Mouse (Mus musculus) forebrain, postnatal 0 days (tissue): ENCODE measurements around the gene Sbds. TPM values are rescaled to one million over a fixed set of nuclear protein-coding genes. Genes with fewer than 3 reads are reported as not detected.

Experiments
- ATAC-seq: fragments of 200-750 bp; cut with Nextera tagmentation; 2 replicates; pipeline ENCODE4 v1.8.0; 2017; ENCODE audit warnings: mild to moderate bottlenecking, moderate library complexity
- DNase-seq: peaks from one replicate; pipeline ENCODE4 v3.0.0-alpha.2; 2015
- H3K27ac ChIP-seq: fragments of 300-500 bp; sonication (generic); 2 replicates; pipeline ENCODE4 v1.5.1; 2014; ENCODE audit warnings: low read depth, mild to moderate bottlenecking, antibody characterized with exemption, low read length, moderate library complexity, mixed read lengths
- H3K27me3 ChIP-seq: fragments of 300-500 bp; sonication (generic); 2 replicates; pipeline ENCODE4 v1.6.1; 2014; ENCODE audit warnings: mild to moderate bottlenecking, low read length, mixed read lengths; ENCODE audit not compliant: insufficient read depth
- H3K36me3 ChIP-seq: fragments of 300-500 bp; sonication (generic); 2 replicates; pipeline ENCODE4 v1.6.1; 2014; ENCODE audit warnings: mild to moderate bottlenecking, moderate library complexity; ENCODE audit not compliant: insufficient read depth
- H3K4me1 ChIP-seq: fragments of 300-500 bp; sonication (generic); 2 replicates; pipeline ENCODE4 v1.6.1; 2014; ENCODE audit warnings: antibody characterized with exemption; ENCODE audit not compliant: insufficient read depth
- H3K4me2 ChIP-seq: fragments of 300-500 bp; sonication (generic); 2 replicates; pipeline ENCODE4 v1.6.1; 2014; ENCODE audit warnings: low read depth, mild to moderate bottlenecking, moderate library complexity
- H3K4me3 ChIP-seq: fragments of 300-500 bp; sonication (generic); 2 replicates; pipeline ENCODE4 v1.5.1; 2014; ENCODE audit warnings: low read depth, low read length, mixed read lengths
- H3K9ac ChIP-seq: fragments of 300-500 bp; sonication (generic); 2 replicates; pipeline ENCODE4 v1.6.1; 2014; ENCODE audit warnings: mild to moderate bottlenecking
- H3K9me3 ChIP-seq: fragments of 300-500 bp; sonication (generic); 2 replicates; pipeline ENCODE4 v1.6.1; 2016; ENCODE audit warnings: low read length
- CTCF ChIP-seq: sonication (generic); IDR thresholded peaks from 2 replicates; pipeline ENCODE4 v1.5.1; 2016; ENCODE audit warnings: antibody characterized with exemption, control low read depth, low read depth
- WGBS: fragments of 180-500 bp; shearing (Covaris S2); extraction: QIAGEN DNeasy Blood & Tissue Kit; methylation state at CpG from one replicate; pipeline ENCODE4 v1.1.7; 2014; 5-methylcytosine and 5-hydroxymethylcytosine counted together
- polyA plus RNA-seq: library from polyadenylated mRNA; unstranded; fragments of >200 nt; fragmentation: Nextera tagmentation; extraction: Ambion mirVana; gene quantifications from 2 replicates; pipeline ENCODE4 v1.2.1, GENCODE M21; 2015
- total RNA-seq: library from RNA; depleted of rRNA; stranded (reverse); fragments of >200 nt; gene quantifications from 2 replicates; pipeline ENCODE4 v1.2.3, GENCODE M21; 2014; rRNA removed

The Sbds gene
- total RNA-seq (27.2 and 27.8 TPM in 2 replicates), polyA plus RNA-seq (43.7 and 45.2 TPM in 2 replicates)

GRCm38 (mm10) chr5:130255017-130255720 is at the start of gene Sbds, which contains the start of gene Tyw1:
Gene Sbds (minus strand): TSS chr5:130255530.
Gene Tyw1 (plus strand): TSS chr5:130255619.
- ATAC-seq: peak; percentile 93
- peak; percentile 99 for DNase-seq
- Histone ChIP-seq H3K9ac (peak within 1 kb of the TSS; percentile 84), H3K36me3 (peaks cover 25% of the 10 kb centered on the region), H3K4me1 (peaks cover 13% of the 10 kb centered on the region; the same call in 1 of the 2 replicates), H3K27me3 (no peaks in the 10 kb centered on the region), H3K27ac (peak within 1 kb of the TSS; percentile 89), H3K4me2 (peak within 1 kb of the TSS; percentile 67), H3K4me3 (peak within 1 kb of the TSS; percentile 68), H3K9me3 (no peaks in the 10 kb centered on the region)
- WGBS: under 1% methylated on average over 52 of the region's 52 CpGs
- peak; percentile 51 for TF ChIP-seq CTCF

GRCm38 (mm10) chr5:130303611-130304010 is 48.3 kb upstream of the Sbds start:
- Histone ChIP-seq H3K4me1 (no peaks in the 10 kb centered on the region), H3K27me3 (no peaks in the 10 kb centered on the region), H3K4me3 (no peak overlapping the region), H3K9me3 (no peaks in the 10 kb centered on the region), H3K9ac (no peak overlapping the region), H3K27ac (no peak overlapping the region), H3K36me3 (peaks cover 18% of the 10 kb centered on the region), H3K4me2 (no peak overlapping the region)
- DNase-seq: no peak
- no peak for ATAC-seq
- 90% methylated on average over 6 of the region's 6 CpGs for WGBS
- no peak for TF ChIP-seq CTCF

GRCm38 (mm10) chr5:130299526-130299925 is 44.2 kb upstream of the Sbds start:
- no peak for DNase-seq
- 88% methylated on average over 8 of the region's 8 CpGs for WGBS
- H3K36me3 ChIP-seq: peaks cover 36% of the 10 kb centered on the region

GRCm38 (mm10) chr5:130298831-130299460 is 43.6 kb upstream of the Sbds start:
- no peaks in the 10 kb centered on the region for H3K27me3 ChIP-seq
- no peak for TF ChIP-seq CTCF
- H3K4me3 ChIP-seq: no peak overlapping the region
- H3K9me3 ChIP-seq: no peaks in the 10 kb centered on the region
- no peak for ATAC-seq
- no peak overlapping the region for H3K4me2 ChIP-seq
- peaks cover 8% of the 10 kb centered on the region; the same call in 1 of the 2 replicates for H3K4me1 ChIP-seq
- no peak for DNase-seq
- 87% methylated on average over 9 of the region's 9 CpGs for WGBS
- no peak overlapping the region for H3K27ac ChIP-seq
- no peak overlapping the region for H3K9ac ChIP-seq
- H3K36me3 ChIP-seq: peaks cover 36% of the 10 kb centered on the region

More at GRCm38 (mm10) chr5:130299526-130299925, 44.2 kb upstream of the Sbds start:
- no peak overlapping the region for H3K4me3 ChIP-seq
- 0 out of 2 replicates have a peak, but pooled peaks cover 4% of the 10 kb centered on the region for H3K4me1 ChIP-seq
- H3K27me3 ChIP-seq: no peaks in the 10 kb centered on the region
- no peak overlapping the region for H3K27ac ChIP-seq
- ATAC-seq: no peak
- no peak overlapping the region for H3K9ac ChIP-seq
- H3K4me2 ChIP-seq: no peak overlapping the region
- H3K9me3 ChIP-seq: no peaks in the 10 kb centered on the region
- no peak for TF ChIP-seq CTCF

- H3K4me3 ChIP-seq: no peak overlapping the region
- no peaks in the 10 kb centered on the region for H3K9me3 ChIP-seq
- DNase-seq: no peak
- no peak for ATAC-seq
- H3K4me2 ChIP-seq: no peak overlapping the region
- peaks cover 31% of the 10 kb centered on the region for H3K36me3 ChIP-seq
- H3K9ac ChIP-seq: no peak overlapping the region
- H3K27ac ChIP-seq: no peak overlapping the region
- H3K27me3 ChIP-seq: no peaks in the 10 kb centered on the region
- H3K4me1 ChIP-seq: peaks cover 10% of the 10 kb centered on the region; the same call in 1 of the 2 replicates
- TF ChIP-seq CTCF: no peak
- 76% methylated on average over 5 of the region's 5 CpGs for WGBS
Measured at GRCm38 (mm10) chr5:130296071-130296470, 40.7 kb upstream of the Sbds start.

GRCm38 (mm10) chr5:130294598-130294997 is 39.3 kb upstream of the Sbds start:
- Histone ChIP-seq H3K4me1 (peaks cover 10% of the 10 kb centered on the region; the same call in 1 of the 2 replicates), H3K4me3 (no peak overlapping the region), H3K27me3 (no peaks in the 10 kb centered on the region), H3K9ac (no peak overlapping the region), H3K4me2 (no peak overlapping the region), H3K9me3 (no peaks in the 10 kb centered on the region), H3K36me3 (peaks cover 24% of the 10 kb centered on the region), H3K27ac (peak overlapping the region; percentile 80)
- TF ChIP-seq CTCF: no peak
- DNase-seq (peak; percentile 77), ATAC-seq (peak; percentile 84)
- 47% methylated on average over 6 of the region's 6 CpGs for WGBS

GRCm38 (mm10) chr5:130293941-130294340 is 38.6 kb upstream of the Sbds start:
- H3K4me2 ChIP-seq: no peak overlapping the region
- no peaks in the 10 kb centered on the region for H3K27me3 ChIP-seq
- DNase-seq (no peak), ATAC-seq (0 out of 2 replicates have a peak, but pooled peaks have one; percentile 2)
- TF ChIP-seq CTCF: no peak
- no peaks in the 10 kb centered on the region for H3K9me3 ChIP-seq
- H3K4me1 ChIP-seq: peaks cover 10% of the 10 kb centered on the region; the same call in 1 of the 2 replicates
- H3K27ac ChIP-seq: peak overlapping the region; percentile 80
- 78% methylated on average over 5 of the region's 5 CpGs for WGBS
- no peak overlapping the region for H3K9ac ChIP-seq
- H3K4me3 ChIP-seq: no peak overlapping the region
- peaks cover 20% of the 10 kb centered on the region for H3K36me3 ChIP-seq
